Mouse (Mus musculus) CD4-positive, CD25-positive, alpha-beta regulatory T cell, adult 2 months (primary cell): ENCODE measurements around the gene Nme8.

Source experiments
- DNase-seq: peaks from one replicate; pipeline ENCODE4 v3.0.0-alpha.2; 2012; ENCODE audit warnings: low read depth, low spot score

The Nme8 gene

DNA sequence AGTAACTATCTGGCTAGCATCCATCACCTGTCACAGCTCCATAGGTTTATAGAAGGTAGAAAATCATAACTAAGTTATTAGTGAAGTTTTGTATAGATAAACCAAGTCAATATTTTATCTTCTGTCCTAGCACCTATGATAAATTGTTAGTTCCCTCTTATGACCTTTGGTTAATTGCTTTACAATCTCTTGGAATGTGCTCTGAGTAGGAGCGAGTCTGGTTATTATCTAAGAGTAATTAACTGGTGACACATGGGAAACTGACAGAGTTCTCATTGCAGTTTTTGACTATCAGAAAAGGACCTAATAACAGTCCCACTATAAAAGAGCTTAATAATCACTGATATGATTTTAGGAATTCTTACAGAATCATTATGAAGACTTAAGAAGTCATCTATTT, 54.1 kb downstream of the Nme8 start:
- DNase-seq: no peak

DNA sequence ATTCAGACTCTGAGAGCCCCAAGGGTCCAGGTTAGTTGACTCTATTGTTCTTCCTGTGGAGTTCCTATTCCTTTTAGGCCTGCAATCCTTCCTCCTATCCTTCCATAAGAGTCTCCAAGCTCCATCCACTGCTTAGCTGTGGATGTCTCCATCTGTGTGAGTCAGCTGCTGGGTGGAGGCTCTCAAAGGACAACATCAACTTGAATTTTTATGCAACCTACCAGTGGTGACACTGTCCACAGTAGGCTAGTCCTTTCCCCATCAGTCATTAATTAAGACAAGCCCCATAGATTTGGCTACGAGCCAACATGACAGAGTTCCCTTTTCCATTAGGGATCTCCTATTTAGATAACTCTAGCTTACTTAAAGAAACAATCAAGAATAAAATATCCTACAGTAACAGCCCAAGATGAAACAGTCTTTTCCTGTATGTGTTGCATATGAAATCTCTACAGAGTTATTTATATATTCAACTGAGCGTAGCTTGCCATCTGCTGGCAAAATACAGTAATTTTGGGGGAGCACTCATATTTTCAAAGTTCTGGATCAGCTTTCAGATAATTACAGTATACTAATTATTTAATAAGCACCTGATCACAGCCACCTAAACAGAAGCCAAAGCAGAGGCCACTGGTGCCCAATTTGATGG, 57.3 kb downstream of the Nme8 start:
- DNase-seq: no peak

DNA sequence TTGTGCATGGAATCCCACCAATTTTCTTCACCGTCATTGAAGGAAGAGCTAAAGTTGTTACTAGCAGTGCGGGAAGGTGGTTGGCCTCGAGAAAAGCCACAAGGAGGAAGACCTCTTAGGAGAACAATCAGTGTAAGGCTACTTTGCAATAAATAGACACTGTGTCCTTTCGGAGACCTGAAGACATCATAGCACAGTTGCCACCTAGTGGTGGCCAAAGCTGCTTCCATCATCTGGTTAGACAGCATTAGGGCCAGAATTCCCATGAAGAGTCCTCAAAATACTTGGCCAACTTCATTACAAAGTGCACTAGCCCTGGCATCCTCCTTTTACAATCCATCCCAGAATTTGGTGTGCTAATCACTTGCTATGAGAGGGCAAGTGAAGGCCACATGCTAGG, 61.5 kb downstream of the Nme8 start:
- DNase-seq: peak; percentile 3

DNA sequence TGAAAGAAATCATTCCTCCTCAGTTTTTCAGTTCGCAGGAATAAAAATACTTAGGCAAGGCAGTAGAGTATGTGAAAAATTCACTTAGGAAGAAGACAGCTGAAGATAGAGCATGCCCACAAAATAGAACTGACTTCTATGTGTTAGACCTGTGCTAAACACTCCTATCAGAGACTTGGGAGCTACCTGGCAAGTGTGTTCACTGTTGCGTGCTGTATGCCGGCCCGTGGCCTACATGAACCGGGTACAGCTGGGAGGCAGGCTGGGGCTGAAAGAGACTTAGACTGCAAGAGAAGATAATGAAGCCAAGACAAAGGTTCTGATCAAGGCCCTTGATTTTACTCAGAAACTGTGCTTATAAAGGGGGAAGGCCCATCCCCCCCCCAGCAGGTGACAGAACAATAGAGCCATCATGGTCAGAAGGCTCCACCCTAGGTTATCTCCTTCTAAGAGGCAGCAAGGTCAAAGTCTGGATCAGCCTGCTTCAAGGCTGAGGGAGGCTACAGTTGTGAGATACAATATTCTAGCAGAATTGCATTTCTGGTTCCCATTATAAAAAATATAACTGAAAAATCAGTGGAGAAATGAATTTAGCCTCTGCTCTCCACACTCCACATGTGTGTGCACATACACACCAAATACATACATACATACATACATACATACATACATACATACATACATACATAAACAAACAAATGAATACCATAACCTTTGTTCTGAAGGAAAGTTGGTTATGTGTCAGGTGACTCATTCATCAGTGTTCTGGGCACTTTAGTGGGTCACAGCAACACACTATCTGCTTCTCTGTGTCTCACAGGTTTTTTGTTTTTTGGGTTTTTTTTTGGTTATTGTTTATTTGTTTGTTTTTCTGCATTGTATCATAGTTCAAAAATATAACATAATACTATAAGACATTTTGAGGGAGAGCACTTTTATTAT, 66.6 kb downstream of the Nme8 start:
- no peak for DNase-seq

DNA sequence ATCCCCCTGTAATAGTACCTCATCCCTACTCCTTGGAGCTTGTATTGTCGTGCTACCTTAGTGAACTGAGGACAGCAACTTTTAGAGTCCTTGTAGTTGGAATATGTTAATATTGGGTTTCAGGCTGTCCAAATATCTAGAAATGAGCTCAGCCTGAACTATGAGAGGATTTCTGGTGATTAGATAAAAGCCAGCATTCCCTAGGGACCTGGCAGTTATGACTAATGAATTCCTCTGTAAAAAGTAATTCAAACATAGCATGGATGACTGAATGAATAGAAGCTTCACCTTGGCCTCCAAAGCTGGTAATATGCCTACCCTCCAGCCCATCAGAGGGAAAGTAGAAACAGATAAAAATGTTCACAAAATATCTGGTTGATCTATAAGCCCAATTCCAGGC, 71.1 kb downstream of the Nme8 start:
- no peak for DNase-seq

DNA sequence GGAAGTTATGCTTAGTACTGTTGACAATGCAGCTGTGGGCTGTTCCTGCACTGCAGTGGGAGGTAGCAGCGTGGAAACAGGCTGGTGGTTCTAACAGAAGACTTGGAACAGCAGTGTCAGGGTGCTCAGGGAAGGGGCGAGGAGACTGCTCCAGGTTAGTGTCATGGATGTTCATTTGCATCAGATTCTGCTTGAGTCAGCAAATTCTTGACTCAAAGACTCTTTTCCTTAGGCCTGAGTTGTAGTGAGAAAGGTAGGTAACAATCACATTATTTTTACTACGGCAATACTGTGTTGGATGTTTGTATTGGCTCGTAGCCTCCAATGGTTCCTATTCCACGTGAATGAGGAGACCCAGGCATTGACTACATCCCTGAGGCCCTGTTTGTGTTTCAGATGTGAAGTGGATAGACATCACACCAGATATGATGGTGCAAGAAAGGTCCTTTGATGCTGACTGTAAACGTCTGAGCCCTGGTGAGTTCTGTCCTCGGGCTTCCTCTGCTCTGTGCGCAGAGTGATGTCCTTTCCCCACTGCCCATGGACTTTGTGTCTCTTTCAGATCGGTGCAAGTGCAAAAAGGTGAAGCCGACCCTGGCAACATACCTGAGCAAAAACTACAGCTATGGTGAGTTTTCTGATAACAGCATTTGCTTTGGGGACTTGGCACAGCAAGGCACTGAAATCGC, 72.8 kb downstream of the Nme8 start:
- no peak for DNase-seq

DNA sequence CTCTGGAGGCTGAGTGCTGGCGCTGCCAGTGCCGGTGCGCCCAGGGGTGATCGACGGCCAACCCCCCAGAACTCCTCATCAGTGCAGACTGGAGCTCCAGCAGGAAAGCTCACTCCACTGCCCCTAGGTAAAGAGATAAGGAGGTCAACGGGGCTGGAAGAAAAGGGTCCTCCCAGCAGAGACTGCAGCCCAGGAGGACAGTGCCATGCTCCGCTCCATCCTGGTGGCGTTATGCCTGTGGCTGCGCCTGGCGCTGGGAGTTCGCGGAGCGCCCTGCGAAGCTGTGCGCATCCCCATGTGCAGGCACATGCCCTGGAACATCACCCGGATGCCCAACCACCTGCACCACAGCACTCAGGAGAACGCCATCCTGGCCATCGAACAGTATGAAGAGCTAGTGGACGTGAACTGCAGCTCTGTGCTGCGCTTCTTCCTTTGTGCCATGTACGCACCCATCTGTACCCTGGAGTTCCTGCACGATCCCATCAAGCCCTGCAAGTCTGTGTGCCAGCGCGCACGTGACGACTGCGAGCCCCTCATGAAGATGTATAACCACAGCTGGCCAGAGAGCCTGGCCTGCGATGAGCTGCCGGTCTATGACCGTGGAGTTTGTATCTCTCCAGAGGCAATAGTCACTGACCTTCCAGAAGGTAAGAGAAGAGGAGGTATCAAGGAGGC, 74.2 kb downstream of the Nme8 start:
- no peak for DNase-seq

DNA sequence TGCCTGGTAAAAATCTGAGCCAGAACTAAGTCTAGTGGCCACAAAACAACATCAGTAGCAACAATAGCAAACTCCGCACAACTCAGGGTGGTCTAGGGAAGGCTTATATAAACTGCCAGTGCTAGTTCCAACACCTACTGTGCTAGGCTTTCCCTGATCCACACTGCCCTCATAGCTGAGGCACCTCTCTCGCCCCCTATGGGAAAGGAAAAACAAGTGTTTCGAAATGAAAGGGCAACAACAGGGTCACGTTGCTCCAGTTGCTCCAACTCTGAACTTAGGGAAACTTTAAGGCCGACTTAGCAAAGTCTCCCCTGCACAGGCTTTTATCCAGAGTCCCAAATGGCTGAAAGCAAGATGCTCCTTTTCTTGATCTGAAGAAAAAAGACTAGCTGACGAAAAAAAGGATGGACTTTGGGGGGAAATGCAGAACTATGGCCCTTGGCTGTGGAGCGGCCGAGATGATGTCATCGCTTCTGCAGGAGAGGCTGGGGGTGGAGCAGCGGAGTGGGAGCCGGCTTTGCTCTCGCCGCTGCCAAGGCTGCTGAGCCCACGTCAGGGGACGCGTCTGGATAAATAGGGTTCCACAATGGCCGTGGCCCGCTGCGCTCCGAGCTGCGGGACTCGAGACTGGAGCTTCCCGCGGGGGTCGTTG, 74.9 kb downstream of the Nme8 start, which contains the start of gene Sfrp4:
Gene Sfrp4 (plus strand): TSS at position 532 of the 655 bp plus-strand sequence.
- DNase-seq: no peak

DNA sequence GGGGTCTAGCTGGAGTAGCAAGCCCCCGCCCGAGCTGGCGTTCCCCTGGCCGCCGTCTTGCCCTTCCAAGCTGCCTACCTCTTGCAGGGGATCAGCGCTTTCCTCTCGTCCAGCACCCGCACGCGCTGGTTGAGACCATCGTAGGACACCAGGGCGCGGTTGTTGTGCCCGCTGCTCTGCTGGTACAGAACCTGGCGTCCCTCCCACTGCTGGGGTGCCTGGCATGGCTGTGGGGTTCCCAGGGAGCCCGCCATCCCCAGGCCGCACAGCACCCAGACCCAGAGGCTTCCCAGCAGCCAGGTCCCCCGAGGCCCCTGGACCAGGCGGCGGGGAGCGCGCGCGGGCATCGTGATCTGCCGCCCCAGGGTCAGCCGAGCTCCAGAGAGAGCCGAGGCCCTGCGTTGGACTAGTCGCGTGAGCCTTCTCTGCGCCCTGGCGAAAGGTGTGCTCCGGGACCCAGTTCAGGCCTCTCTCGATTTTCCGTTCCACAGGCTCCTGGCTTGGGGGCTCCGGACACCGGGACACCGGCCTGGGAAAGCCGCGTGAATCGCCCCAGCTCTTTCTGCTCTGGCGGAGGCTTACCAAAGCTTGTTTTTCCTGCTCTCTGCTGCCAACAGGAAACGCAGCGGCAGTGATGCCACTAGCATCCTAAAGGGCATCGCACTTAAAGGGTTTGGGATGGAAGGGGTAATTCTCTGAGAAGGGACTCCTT, 78.2 kb downstream of the Nme8 start, which contains the start of gene Epdr1:
Gene Epdr1 (minus strand): TSS at position 712 of the 712 bp plus-strand sequence.
- DNase-seq: peak; percentile 35

DNA sequence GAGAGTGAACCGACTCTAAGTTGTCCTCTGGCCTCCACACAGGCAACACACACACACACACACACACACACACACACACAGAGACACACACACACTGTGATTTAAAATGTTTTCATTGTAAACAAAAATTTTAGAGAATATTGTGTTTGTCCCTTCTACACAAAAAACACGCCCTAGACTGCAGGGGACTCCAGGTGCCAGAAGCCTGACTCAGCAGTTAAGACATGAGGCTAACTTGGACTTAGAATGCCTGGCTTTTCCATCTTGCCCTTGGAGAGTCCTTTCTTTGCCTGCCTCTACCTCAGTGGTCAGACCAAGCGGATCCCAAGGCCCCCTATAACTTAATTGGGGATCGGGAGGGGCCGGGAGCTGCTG, 78.8 kb downstream of the Nme8 start:
- no peak for DNase-seq

DNA sequence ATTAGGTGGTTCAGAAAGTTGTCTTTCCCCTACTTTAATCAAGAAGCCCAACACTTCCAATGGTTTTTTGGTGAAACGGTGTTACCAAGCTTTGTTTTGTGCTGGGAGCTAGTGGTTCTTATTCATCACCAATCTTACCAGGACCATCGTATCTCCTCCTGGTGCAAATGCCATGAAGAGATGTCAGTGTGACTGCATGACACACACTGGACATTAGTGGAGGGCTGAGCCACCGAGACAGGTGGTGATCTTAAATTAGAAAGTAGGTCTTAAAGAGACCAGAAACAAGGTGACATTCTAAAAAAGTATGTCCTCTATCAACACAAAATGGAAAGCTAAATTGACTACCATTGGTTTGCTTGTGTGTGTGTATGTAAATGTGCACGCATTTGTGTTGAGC, 79.5 kb downstream of the Nme8 start:
- no peak for DNase-seq

DNA sequence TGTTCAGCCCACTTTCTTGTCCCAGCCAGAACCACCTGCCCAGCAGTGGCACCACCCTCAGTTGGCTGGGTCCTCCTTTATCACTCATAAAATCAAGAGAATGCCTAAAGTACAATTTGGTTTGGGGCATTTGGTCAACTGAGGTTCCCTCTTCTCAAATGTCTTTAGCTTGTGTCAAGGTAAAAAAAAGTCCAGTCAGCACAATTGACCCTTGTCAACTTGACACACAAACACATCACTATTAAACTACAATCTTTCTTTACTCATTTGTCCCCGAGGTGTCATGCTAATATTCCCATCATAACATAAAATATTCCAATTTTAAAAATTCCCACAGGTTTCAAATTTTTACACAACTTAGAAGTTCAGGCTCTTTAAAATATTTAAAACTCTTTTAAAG, 83.3 kb downstream of the Nme8 start:
- DNase-seq: no peak

DNA sequence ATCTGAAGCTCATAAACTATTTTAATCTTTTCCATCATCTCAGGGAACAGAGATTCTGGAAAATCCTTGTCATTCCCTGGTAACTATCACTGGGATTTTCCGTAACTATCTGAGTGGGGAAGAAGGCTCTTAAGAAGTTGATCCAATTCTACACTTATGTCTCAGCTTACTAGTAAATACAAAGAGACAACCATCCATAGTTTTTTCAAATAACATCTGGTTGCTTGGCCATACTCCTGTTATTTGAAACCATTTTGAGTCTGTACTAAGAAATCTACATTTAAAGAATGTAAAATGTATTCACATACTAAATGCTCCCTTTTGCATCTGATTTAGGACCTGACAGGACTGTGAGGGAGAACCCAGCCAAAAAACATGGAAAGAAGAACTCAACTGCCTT, 84.2 kb downstream of the Nme8 start:
- no peak for DNase-seq

DNA sequence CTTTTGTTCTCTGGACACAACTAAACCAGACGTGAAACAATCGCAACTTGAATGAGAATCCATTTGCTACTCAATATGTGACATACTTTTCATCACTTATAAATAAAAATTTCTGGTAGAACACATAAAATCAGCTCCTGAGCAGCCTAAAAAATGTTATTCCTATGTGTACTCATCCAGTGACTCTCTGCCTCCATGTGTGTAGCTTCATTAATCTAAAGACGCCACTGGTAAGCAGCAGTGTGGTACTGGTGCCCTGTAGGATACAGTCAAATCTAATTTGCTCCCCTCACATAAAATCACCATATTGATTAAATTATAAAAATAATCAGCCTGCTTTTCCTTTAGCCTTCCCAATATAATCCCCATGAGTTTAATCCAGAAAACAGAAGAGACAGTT, 84.6 kb downstream of the Nme8 start:
- DNase-seq: no peak

DNA sequence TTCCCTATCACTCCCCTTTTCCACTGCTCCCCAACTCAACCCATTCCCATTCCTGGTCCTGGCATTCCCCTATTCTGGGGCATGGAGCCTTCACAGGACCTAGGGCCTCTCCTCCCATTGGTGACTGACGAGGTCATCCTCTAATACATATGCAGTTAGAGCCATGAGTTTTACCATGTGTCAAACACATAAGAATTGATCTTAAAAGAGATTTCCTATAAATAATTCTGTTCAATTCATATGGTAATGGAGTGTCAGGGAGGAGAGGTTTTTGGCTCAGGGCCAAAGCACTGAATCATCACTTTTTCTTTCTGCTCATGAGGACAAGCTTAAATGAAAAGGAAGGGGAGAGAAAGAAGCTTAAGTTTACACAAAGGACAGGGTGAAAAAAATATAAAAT, 85.2 kb downstream of the Nme8 start:
- no peak for DNase-seq

DNA sequence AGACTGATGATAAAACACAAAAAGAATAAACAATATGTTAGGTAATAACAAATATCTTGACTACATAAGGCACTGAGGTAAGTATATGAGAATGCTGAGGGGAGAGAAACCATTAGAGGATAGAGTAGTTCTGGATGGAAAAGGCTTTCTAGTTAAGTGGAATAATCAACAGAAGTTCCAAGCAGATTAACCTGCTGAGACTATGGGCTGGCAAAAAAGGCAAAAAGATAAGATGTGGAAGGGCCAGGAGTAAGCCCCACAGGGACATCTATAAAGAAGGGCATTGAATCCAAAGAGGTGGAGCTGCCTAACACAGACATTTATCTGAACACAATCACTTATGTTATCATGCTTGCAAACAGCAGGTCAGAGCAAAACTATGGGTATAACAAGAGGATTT, 89.5 kb downstream of the Nme8 start:
- DNase-seq: no peak

DNA sequence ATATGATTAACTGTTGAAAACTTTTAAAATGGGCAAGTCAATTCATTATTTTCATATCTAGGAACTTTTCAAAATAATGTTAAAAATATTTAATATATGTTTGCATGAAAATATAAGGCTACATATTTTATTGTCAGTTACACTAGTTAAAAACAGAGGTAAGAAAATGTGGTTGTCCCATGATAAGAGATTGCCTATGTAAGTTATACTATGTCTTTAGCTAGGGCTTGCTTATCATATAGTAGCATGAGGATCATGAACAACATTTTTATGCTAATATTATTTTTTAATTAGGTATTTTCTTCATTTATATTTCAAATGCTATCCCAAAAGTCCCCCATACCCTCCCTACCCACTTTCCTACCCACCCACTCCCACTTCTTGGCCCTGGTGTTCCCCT, 92.7 kb downstream of the Nme8 start:
- DNase-seq: no peak

DNA sequence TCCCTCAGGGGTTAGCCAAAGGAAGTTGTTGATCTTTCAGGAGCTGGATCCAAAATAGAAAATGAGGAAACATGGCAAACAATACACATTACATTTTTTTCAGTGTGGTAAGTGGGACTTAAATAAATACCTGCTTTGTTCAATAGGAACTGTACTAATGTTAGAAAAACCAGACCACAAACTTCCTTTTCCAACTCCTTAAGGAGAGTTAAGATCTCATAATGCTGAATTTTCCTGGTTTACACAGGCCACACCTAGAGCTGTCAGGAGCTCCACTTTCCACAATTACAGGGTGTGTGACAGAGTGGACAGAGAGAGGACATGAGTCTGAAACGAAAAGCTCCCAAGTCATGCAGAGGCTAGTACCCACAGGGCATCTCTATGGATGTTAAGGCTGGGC, 93.9 kb downstream of the Nme8 start:
- DNase-seq: no peak

DNA sequence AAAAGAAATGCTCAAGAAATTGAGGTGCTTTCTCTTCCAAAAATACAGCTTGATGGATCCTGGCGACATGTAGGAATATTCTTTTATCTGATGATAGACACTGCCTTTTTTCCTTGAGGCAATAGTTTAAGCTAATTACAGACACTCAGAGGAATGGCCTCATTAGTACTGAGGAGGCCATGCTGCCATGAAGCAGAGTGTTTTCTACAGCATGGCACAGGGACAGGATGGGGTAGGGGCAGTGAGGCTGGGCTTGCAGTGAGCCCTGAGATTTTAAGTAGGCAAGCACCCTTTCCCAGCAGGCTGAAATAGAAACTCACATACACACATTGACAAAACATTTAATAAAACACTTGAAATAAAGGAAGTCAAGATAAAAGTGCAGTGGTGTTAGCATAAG, 95.1 kb downstream of the Nme8 start:
- no peak for DNase-seq

DNA sequence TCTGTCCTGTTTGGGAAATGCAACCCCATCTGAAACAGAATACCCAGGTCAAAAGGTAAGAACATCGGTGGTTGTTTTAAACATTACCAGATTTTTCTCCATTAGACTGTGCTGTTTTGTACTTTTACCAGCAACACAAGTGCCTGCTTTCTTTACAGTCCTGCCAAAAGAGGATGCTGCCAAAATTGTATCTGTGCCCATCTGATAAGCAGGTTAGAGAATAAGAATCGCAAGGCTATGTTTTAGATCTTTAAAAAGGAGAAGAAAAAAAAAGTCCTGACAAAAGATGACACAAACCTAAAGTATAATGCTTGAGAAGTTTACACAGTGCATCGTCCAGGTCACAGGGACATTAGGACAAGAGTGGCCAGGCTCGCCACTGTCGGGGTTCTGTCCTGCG, 98.4 kb downstream of the Nme8 start:
- DNase-seq: no peak

DNA sequence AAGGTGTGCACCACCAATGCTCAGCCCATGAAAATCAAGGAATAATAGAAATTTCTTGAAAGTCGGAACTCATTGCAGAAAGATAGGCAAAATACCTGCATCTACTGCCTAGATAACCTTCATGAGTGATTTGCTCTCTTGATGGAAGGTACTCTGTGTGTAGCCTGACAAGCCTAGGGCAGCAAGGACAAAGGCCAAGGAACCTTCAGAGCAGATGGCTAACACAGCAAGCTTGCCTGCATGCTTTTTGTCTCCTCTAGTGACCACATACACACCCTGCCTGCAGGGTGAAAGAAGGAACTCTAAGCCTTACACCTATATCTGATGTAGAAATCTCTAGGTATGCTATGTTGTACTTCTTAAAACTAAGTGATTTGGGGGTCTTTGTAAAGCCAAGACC, 102.5 kb downstream of the Nme8 start:
- DNase-seq: no peak
